Mouse (Mus musculus) hindbrain, embryonic 10.5 days (tissue): ENCODE measurements around the gene Rab20. TPM values are rescaled to one million over a fixed set of nuclear protein-coding genes. Genes with fewer than 3 reads are reported as not detected.

Source experiments
- DNase-seq: peaks from one replicate; pipeline ENCODE4 v3.0.0-alpha.2; 2017; ENCODE audit warnings: low spot score
- H3K27ac ChIP-seq: fragments of 300-500 bp; sonication (generic); 2 replicates; pipeline ENCODE4 v1.5.1; 2016; ENCODE audit warnings: mild to moderate bottlenecking, moderate library complexity
- H3K27me3 ChIP-seq: fragments of 300-500 bp; sonication (generic); 2 replicates; pipeline ENCODE4 v1.6.1; 2016; ENCODE audit warnings: mild to moderate bottlenecking; ENCODE audit not compliant: poor library complexity, insufficient read depth, severe bottlenecking
- H3K36me3 ChIP-seq: fragments of 300-500 bp; sonication (generic); 2 replicates; pipeline ENCODE4 v1.6.1; 2016; ENCODE audit warnings: mild to moderate bottlenecking, moderate library complexity
- H3K4me1 ChIP-seq: fragments of 300-500 bp; sonication (generic); replicated peaks from 2 replicates; pipeline ENCODE4 v1.6.1; 2016; ENCODE audit warnings: mild to moderate bottlenecking
- H3K4me3 ChIP-seq: fragments of 300-500 bp; sonication (generic); 2 replicates; pipeline ENCODE4 v1.5.1; 2016; ENCODE audit warnings: mild to moderate bottlenecking, moderate library complexity
- H3K9me3 ChIP-seq: fragments of 300-500 bp; sonication (generic); 2 replicates; pipeline ENCODE4 v1.6.1; 2016; ENCODE audit warnings: mild to moderate bottlenecking, moderate library complexity
- WGBS: fragments of 180-500 bp; shearing (Covaris S2); methylation state at CpG from one replicate; pipeline ENCODE4 v1.1.7; 2016; 5-methylcytosine and 5-hydroxymethylcytosine counted together
- polyA plus RNA-seq: library from polyadenylated mRNA; unstranded; fragments of >200 nt; fragmentation: Nextera tagmentation; extraction: Ambion mirVana; gene quantifications from 2 replicates; pipeline ENCODE4 v1.2.1, GENCODE M21; 2016

The Rab20 gene
- 1.0 and 1.9 TPM in 2 replicates for polyA plus RNA-seq

DNA sequence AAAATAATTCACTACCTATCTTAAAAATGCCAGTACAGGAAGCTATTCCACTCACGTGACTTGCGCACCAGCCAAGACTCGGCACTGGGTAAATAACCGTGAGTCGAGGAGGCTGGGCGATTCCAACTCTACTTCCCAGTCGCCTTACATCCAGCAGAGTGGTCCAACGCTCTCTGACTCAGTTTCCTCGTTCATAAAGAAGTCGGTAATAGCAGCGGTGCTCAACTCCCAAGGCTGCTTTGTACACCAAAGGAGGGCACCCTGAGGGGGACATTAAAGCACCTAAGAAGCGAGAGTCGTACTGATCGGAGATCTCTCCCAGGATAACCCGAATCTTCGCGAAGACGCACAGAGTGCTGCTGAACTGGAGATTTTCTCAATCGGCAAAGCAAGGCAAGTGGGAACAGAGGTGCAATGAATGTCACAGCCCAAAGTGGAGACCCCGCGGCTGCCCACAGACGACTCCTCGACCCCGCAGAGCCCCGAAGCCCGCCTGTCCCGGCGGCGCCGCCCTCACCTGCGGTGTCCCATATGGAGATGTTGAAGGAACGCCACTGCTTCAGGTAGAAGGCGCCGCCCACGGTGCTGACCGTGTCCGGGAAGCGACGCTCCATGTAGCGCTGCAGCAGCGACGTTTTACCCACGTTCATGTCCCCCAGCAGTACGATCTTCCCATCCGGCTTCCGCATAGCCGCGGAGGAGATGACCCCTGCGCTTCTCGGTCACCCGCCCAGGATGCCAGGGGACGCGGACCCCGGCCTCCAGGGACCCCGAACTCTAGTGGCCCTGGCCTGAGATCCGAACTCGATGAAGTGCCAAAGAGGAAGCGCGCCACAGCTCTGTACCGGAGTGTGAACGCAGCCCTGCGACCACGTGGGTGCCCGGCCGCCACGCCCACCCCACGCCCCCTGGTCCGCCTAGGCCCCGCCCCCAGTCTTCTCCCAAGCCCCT is at the start of gene Rab20:
Rab20 (minus strand) TSS at position 900 of the 951 bp plus-strand sequence.
- Histone ChIP-seq H3K27me3 (peaks cover 94% of the 10 kb centered on the region), H3K27ac (no peak within 1 kb of the TSS), H3K4me3 (peak within 1 kb of the TSS; percentile 58), H3K9me3 (no peaks in the 10 kb centered on the region), H3K36me3 (no peaks in the 10 kb centered on the region), H3K4me1 (peaks cover 61% of the 10 kb centered on the region)
- peak; percentile 76 for DNase-seq
- under 1% methylated on average over 69 of the region's 69 CpGs for whole genome bisulfite sequencing

DNA sequence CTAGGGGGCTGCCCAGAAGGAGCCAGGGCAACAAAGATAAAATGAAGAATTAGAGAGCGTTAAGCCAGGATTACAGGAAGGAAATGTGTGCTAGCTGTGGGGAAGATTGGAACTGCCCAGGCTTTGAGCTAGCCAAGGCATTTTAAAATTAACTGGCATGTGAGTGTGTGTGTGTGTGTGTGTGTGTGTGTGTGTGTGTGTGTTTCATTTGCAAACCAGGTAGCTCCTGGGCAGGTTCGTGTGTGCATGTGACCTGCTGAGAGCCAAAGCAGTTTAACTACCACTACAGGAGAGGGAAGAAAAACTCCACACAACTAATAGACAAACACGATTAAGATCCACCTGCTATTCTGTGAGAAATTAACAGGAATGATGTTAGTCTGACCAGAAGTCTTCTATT is 44.8 kb upstream of the Rab20 start:
- DNase-seq: no peak
- no peaks in the 10 kb centered on the region for H3K4me1 ChIP-seq
- no peaks in the 10 kb centered on the region for H3K27me3 ChIP-seq
- H3K36me3 ChIP-seq: peaks cover 23% of the 10 kb centered on the region
- H3K27ac ChIP-seq: no peak overlapping the region
- WGBS: 88% methylated on average over 3 of the region's 3 CpGs
- no peak overlapping the region for H3K4me3 ChIP-seq
- no peaks in the 10 kb centered on the region for H3K9me3 ChIP-seq

DNA sequence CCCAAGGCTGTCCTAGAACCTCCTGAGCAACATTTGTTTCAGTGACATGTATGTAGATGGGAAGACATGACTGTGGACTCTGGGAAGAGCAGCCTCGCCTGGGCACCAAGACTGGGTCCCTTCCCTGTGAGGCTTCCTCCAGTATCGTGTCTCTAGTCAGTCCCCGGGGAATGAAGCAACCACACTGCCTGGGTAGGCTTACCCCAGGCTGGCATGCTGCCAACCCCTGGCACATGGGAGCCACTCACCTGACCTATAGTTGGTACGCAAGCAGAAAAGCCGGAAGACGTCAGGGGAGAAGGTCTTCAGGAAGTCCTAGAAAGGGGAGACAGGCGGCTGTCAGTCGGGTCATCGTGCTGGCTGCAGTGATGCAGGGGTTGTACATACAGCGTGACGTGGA is 40.2 kb upstream of the Rab20 start:
- DNase-seq: no peak
- Histone ChIP-seq H3K27me3 (no peaks in the 10 kb centered on the region), H3K4me1 (no peaks in the 10 kb centered on the region), H3K27ac (no peak overlapping the region), H3K9me3 (no peaks in the 10 kb centered on the region), H3K36me3 (peaks cover 69% of the 10 kb centered on the region), H3K4me3 (no peak overlapping the region)
- 92% methylated on average over 11 of the region's 11 CpGs for WGBS

DNA sequence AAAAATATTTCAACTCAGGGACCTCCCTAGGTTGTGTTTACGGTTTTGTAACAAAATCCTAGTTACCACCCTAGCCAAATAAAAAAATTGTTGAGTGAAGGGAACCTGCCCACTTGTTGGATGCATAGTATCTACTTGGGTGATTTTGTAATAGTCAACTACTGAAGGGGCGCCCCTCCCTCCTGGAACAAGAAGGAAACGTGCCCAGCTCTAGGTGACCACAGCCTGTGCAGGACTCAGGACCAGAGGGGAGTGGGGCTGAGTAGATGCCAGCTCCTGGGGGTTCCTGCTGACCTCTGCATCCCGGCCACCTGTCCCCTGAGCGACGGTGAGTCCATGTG is 39.5 kb upstream of the Rab20 start:
- Histone ChIP-seq H3K4me3 (no peak overlapping the region), H3K27me3 (no peaks in the 10 kb centered on the region), H3K4me1 (no peaks in the 10 kb centered on the region), H3K9me3 (no peaks in the 10 kb centered on the region), H3K27ac (no peak overlapping the region), H3K36me3 (peaks cover 76% of the 10 kb centered on the region)
- WGBS: 89% methylated on average over 6 of the region's 6 CpGs
- DNase-seq: no peak

DNA sequence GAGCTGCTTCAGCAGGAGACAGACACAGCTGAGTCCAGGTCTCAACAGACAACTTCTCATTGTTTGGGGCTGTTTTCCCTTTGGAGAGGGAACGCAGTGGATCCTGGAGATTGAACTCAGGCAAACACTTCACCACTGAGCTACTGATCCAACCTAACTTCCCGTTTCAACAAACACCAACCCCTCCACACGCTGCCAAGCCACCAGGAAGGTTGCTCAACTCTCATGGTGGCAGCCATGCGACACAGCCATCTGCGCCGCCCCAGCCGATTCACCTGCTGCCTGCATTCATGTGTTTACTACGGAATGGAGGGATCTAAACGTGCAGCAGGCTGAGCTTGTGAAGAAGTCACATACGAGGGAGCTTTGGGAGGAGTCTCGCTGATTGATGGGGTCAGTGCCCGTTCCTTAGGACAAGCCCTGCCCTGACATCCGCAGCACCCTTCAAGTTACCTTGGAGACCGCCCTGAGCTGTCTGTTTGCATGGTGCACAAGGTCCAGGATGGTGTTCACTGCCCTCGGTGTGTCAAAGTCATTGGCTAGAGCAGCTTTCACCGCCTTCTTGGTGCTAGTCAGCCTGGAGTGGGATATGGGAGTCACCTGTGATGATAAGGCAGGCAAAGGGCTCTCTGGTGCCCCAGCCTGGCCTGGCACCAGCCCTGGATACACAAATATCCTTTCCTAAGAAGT is 39.0 kb upstream of the Rab20 start:
- H3K4me1 ChIP-seq: no peaks in the 10 kb centered on the region
- no peak overlapping the region for H3K4me3 ChIP-seq
- no peaks in the 10 kb centered on the region for H3K9me3 ChIP-seq
- H3K27me3 ChIP-seq: no peaks in the 10 kb centered on the region
- H3K27ac ChIP-seq: no peak overlapping the region
- 90% methylated on average over 16 of the region's 16 CpGs for WGBS
- DNase-seq: no peak
- H3K36me3 ChIP-seq: peaks cover 81% of the 10 kb centered on the region

DNA sequence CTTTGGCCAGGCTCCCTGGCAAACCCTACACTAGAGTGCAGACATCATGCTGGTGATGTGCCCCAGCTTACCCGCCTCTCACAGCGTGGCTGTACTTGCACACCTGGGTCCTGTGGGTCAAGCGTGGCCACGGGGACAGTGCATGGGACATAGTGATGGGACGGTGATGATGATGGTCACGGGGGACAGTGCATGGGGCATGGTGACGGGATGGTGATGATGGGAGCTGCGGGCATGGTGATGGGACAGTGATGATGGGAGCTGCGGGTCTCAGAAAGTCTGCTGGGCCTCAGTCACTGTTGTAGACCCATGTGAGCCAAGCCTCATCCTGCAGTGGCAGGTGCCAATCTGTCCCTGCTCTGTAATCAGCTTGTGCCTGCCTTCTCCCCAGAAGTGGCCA is 37.8 kb upstream of the Rab20 start:
- WGBS: 97% methylated on average over 9 of the region's 9 CpGs
- Histone ChIP-seq H3K9me3 (no peaks in the 10 kb centered on the region), H3K27ac (no peak overlapping the region), H3K4me3 (no peak overlapping the region), H3K36me3 (peaks cover 90% of the 10 kb centered on the region), H3K4me1 (no peaks in the 10 kb centered on the region), H3K27me3 (no peaks in the 10 kb centered on the region)
- no peak for DNase-seq

DNA sequence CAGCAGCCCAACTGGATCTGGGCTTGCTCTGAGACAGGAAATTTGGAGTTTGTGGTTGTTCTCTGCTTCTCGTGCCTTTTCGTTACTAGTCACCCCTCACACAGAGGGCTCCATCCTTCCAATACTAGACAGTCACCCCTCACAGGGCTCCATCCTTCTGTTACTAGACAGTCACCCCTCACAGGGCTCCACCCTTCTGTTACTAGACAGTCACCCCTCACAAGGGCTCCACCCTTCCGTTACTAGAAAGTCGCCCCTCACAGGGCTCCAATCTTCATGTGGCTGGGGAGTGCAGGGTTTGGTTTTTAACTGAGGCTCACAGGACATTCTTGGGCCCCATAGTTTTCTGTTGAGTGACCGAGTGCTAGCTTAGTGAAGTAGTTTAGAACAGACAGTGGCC is 34.7 kb upstream of the Rab20 start:
- H3K27me3 ChIP-seq: no peaks in the 10 kb centered on the region
- H3K27ac ChIP-seq: no peak overlapping the region
- no peak for DNase-seq
- no peak overlapping the region for H3K4me3 ChIP-seq
- 90% methylated on average over 5 of the region's 5 CpGs for WGBS
- no peaks in the 10 kb centered on the region for H3K9me3 ChIP-seq
- H3K36me3 ChIP-seq: peaks cover 100% of the 10 kb centered on the region
- no peaks in the 10 kb centered on the region for H3K4me1 ChIP-seq

DNA sequence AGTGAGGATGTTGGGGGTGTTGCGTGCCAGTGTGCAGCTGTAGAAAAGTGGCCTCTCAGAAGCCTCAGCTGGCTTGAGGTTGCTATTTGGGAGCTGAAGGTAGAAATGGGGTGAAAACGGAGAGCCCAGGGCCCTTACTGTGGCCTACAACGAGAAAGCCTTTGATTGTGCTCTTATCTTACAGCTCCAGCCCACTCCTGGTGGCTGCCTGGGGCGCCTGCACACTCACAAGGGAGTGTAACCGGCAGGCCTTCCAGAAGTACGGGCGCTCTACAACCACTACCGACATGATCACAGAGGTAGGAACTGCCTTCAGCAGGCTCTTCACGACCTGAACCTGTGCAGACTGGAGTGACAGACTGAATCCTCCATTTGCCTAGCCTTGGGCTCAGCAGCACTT is 34.2 kb upstream of the Rab20 start:
- no peaks in the 10 kb centered on the region for H3K4me1 ChIP-seq
- H3K9me3 ChIP-seq: no peaks in the 10 kb centered on the region
- peaks cover 99% of the 10 kb centered on the region for H3K36me3 ChIP-seq
- DNase-seq: no peak
- no peak overlapping the region for H3K27ac ChIP-seq
- H3K4me3 ChIP-seq: no peak overlapping the region
- no peaks in the 10 kb centered on the region for H3K27me3 ChIP-seq
- 89% methylated on average over 9 of the region's 9 CpGs for WGBS

DNA sequence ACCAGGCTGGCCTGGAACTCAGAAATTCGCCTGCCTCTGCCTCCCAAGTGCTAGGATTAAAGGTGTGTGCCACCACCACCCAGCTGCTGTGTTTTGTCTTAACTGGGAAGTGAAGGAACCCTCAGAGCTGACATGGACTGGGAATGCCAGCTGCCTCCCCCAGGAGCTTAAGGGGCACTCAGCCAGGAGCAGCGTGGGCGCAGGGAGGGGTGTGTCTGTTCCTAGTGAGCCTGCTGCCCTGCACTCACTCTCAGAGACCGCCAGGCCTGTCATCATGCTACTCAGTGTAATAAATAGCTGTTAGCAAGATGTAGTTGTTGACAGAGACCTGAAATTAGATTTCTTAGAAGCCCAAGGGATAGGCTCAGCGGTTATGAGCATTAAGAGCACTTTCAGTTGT is 32.5 kb upstream of the Rab20 start:
- 86% methylated on average over 5 of the region's 5 CpGs for WGBS
- no peak for DNase-seq
- H3K36me3 ChIP-seq: peaks cover 99% of the 10 kb centered on the region
- H3K27me3 ChIP-seq: no peaks in the 10 kb centered on the region
- no peak overlapping the region for H3K27ac ChIP-seq
- no peak overlapping the region for H3K4me3 ChIP-seq
- no peaks in the 10 kb centered on the region for H3K9me3 ChIP-seq
- no peaks in the 10 kb centered on the region for H3K4me1 ChIP-seq

DNA sequence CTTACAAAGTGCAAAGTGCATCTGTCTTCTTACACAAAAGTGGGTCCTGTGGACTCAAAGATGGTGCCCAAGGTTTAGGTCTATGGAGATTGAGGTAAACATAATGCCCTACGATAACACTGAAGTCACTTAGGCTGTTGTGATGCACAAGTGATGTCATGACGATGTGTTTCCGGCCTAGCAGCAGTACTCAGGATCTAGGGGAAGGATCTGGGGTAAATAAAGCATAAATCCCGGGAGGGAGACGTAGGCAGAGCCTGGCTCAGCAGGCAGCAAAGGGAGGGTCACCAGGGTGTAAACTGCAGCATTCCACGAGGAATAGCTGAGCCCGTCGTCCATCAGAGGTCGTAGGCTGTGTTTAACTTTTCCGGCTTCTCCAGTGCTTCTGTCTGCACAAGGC is 30.4 kb upstream of the Rab20 start:
- 85% methylated on average over 10 of the region's 10 CpGs for WGBS
- H3K36me3 ChIP-seq: peaks cover 99% of the 10 kb centered on the region
- H3K4me3 ChIP-seq: no peak overlapping the region
- no peaks in the 10 kb centered on the region for H3K27me3 ChIP-seq
- no peaks in the 10 kb centered on the region for H3K9me3 ChIP-seq
- no peak for DNase-seq
- H3K4me1 ChIP-seq: no peaks in the 10 kb centered on the region
- no peak overlapping the region for H3K27ac ChIP-seq

DNA sequence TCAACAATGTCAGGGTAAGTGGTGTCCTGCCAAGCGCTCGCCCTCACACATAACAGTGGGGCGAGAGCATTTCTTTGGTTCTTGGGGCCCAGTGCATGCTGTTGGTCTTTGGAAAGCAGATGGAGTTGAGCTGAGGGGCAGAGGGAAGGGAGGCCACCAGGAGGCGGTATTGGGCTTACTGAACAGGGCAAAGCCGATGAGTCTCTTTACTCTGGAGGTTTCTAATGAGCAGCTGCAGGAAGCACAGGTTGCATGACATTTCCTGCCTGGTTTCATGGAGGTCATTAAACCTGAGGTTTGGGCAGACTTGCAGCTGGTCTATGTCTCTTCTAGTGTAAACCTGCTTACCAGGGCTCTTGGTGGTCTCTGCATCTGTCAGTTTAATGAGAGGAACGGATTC is 28.3 kb upstream of the Rab20 start:
- WGBS: 77% methylated on average over 6 of the region's 6 CpGs
- Histone ChIP-seq H3K9me3 (no peaks in the 10 kb centered on the region), H3K4me3 (no peak overlapping the region), H3K27ac (no peak overlapping the region), H3K27me3 (no peaks in the 10 kb centered on the region), H3K36me3 (peaks cover 99% of the 10 kb centered on the region), H3K4me1 (no peaks in the 10 kb centered on the region)
- peak; percentile 46 for DNase-seq

DNA sequence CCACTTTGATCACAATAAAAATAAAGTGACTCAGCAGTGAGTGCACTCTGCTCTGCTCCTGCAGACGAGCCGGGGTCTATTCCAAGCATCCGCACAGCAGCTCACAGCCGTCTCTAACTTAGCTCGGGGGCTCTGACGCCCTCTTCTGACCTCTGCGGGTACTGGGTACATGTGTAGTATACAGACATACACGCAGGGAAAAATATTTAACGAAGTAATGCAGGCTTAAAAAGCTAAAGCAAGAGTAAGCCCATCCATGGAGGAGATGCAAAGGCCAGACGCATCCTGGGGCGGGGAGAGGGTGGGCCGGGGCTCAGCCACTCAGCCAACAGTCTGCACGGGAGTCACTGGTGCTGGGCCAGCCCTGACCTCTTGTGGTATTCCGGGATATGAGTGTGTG is 27.6 kb upstream of the Rab20 start:
- DNase-seq: no peak
- 84% methylated on average over 14 of the region's 14 CpGs for WGBS
- H3K4me3 ChIP-seq: no peak overlapping the region
- H3K36me3 ChIP-seq: peaks cover 96% of the 10 kb centered on the region
- H3K27me3 ChIP-seq: no peaks in the 10 kb centered on the region
- H3K9me3 ChIP-seq: no peaks in the 10 kb centered on the region
- H3K27ac ChIP-seq: no peak overlapping the region
- H3K4me1 ChIP-seq: no peaks in the 10 kb centered on the region

DNA sequence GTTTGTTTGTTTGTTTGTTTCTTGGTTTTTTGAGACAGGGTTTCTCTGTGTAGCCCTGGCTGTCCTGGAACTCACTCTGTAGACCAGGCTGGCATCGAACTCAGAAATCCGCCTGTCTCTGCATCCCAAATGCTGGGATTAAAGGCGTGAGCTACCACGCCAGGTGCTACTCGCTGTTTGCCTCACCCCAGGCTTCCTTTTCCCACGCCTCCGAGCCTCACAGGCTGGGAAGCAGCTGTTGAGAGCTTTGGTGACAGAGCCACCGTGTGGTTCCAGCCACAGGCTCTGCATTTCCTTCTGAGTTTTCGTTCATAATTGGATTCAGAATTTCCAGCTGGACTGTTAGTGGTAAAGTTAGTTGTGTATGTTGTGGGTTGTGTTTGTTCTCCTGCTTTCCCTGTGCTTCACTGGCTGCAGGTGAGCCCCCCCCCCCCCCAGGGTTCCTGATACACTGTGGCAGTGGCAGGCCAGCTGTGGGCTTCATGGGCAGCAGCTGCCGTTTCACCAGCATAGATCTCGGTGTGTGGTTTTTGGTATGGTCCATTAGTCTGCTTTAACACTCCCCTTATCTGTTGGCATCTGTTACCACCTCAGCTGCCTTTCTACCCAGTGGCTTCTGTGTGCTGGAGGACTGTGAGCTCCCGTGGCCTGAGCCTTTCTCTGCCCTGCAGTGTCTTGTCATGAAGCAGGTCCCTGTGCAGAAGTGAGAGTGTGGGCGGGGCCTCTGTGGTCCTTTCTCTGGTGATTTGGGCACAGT is 25.1 kb upstream of the Rab20 start:
- no peak overlapping the region for H3K27ac ChIP-seq
- 92% methylated on average over 13 of the region's 13 CpGs for WGBS
- no peak for DNase-seq
- peaks cover 8% of the 10 kb centered on the region; the same call in 1 of the 2 replicates for H3K4me1 ChIP-seq
- no peak overlapping the region for H3K4me3 ChIP-seq
- H3K27me3 ChIP-seq: no peaks in the 10 kb centered on the region
- no peaks in the 10 kb centered on the region for H3K9me3 ChIP-seq
- peaks cover 81% of the 10 kb centered on the region for H3K36me3 ChIP-seq
